Mouse (Mus musculus): ENCODE data around the gene Ephb3. TPM values are rescaled to one million over a fixed set of nuclear protein-coding genes. Genes with fewer than 3 reads are reported as not detected.

Gene Ephb3
- total RNA-seq, 2 experiments from 2014 or later: 6.5 to 9.2 TPM

DNA sequence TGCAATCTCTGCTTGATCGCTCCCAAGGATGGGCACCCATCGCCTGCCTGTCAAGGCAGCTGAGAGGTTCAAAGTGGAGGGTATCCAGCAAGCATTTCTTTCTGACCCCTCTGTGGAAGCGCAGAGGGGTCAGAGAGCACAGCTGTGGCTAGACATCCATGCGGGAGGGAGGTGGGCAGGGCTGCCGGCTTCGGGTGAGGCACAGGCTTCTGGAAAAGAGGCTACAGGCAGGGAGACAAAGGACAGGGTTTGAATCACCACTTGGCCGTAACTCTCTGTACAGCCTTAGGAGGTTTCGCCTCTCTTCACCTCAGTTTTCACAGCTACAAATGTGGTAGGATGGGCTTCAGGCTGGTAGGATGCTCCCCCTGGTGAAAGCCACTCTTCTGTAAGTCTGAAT, 38.4 kb downstream of the Ephb3 start:
- no peak for DNase-seq
- intact Hi-C loops (cut with DNase I): loop anchor here (5.0 kb wide), 1 partner anchor 36 kb away; no protein-coding TSS in a partner anchor

DNA sequence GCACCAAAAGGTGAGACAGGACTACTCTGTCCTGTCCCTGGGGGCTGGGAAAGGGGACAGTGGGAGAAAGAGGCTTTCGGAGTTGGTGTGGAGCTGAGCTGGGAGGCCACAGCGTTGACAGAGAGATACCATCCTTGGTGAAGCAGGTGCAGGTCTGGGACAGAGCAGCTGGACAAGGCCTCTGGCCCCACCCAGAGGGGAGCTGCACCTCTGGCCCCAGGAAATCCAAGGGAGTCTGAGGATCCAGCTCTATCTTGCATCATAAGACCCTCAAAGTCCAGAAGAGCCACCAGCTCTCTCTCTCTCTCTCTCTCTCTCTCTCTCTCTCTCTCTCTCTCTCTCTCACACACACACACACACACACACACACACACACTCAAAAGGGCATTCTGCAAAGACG, 40.2 kb downstream of the Ephb3 start:
- DNase-seq: no peak
- intact Hi-C loops (cut with DNase I): loop anchor here (5.0 kb wide), 1 partner anchor 38 kb away; no protein-coding TSS in a partner anchor

DNA sequence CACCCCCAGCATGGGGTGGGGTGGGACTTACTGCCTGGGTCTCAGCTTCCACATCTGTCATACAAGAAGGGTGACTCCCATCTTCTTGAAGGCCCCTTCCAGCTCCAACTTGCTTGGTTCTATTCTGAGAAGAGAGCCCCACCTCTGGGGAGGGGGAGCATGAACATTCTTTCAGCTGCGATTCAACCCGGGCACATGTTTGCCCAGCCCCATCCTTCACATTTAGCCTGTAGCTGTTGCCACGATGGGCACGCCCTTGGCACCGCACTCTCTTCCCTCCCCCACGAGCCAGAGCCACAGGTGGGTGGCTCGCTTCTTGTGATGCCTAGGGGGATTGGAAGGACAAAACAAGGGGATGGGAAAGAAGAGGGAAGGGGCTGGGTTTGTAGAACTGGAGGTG, 40.8 kb downstream of the Ephb3 start:
- no peak for DNase-seq
- intact Hi-C loops (cut with DNase I): no loop called here

DNA sequence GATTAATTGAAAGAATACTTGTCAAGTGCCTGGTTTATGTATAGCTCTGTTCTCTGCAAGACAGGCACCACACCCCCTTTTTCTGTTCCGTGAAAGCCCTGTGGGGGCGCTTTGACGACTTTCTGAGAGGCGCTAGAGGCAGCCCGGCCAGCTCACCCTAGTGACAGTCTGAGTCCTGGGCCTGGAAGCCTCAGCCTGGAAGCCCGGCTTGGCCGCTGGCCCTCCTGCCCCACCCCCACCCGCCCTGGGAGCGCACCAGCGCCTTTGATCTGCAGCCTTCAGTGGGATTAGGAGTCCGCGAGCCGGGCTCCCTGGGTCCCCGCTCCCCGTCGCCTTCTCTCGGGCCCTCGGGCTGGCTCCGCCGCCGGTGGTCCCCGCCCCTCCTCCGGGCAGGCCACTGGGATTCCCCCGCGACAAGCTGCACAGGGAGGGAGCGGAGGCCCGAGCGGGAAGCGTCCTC, 41.4 kb downstream of the Ephb3 start:
- DNase-seq: peak; percentile 85 to 88
- intact Hi-C loops (cut with DNase I): no loop called here

DNA sequence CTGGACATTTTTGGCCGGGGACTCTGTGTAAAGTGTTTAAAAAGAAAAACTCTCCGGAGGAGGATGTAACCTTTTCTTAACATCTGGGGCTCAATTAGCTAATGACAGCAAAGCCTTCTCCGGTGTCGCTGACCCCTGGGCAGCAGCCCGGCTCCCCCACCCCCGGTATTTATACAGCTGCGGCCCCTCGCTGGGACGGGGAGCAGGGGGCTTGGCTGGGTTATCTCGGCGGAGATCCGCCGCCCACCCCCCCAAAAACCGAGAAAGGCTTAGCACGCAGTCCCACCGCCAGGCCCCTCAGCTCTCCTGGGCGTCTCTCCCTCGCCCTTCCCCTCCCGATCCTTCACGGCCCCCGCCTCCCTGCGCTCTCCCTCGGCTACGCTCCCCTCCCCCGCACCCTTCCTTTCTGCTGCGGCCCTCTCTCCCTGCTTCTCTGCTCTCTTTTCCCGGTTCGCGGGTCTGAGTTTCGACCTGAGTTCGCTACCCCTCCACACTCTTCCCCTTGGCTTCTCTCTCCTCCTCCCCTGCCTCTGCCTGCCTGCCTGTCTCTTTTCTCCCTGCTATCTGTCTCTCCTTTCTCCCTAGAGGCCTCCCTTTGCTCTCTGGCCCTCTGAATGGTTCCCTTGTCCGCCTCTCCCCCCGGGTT, 42.0 kb downstream of the Ephb3 start:
- DNase-seq: peak; percentile 38 to 56
- intact Hi-C loops (cut with DNase I): no loop called here

DNA sequence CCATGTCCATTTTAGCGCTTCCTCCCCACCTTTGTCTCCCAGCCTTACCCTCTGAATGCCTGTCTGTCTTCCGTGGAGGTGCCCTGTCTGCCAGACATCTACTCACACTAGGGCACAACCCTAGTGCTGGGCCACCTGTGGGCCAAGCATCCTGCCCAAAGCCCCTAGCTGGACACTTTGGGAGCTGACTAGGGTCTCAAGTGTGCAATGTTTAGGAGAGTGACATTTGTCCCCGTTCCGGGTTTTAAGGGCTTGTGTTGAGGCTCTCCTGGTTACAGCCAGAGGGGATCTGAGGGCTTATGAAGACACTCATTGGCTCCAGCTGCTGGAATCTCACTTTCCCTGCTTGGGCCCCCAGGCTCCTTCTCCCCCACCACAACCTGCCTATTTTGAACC, 42.5 kb downstream of the Ephb3 start:
- intact Hi-C loops (cut with DNase I): no loop called here
- DNase-seq: no peak

DNA sequence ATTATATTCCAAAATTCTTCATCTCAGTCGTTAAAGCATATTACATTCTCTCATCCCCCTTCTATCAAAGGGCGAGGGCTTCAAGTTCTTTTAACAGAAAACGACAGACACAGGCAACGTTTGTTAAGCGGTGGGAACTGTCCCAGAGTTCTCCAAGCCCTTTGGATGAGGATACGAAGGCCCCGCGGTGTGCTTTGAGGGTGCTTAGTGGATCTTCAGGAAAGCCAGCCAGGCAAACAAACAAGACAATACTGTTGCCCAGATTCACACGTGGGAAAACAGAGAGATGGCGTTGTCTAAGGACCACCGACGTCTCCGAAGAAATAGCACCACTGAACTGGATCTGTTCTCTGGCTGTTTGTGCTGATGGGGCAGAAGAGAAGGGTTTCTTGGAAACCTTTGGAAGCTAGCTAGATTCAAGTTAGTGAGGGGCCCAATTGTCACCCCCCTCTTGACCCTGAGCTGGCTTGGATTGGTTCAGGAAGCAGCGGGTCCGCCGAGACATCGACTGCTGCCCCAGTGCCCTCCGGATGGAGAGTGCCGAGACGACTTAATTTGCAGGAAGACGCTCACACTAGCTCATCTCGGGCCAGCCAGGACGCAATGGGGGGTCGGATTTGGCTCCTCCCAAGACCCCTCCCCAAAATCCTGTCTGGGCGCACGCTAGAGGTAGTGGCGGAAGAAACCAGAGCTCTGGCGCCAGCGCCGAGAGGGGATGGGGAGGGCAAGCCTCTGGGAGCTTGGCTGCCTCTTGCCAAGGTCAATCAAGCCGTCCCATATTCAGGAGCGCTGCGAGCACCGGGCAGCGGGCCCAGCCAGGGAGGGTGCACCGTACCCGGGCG, 43.5 kb downstream of the Ephb3 start:
- intact Hi-C loops (cut with DNase I): no loop called here
- peak; percentile 74 to 76 for DNase-seq

DNA sequence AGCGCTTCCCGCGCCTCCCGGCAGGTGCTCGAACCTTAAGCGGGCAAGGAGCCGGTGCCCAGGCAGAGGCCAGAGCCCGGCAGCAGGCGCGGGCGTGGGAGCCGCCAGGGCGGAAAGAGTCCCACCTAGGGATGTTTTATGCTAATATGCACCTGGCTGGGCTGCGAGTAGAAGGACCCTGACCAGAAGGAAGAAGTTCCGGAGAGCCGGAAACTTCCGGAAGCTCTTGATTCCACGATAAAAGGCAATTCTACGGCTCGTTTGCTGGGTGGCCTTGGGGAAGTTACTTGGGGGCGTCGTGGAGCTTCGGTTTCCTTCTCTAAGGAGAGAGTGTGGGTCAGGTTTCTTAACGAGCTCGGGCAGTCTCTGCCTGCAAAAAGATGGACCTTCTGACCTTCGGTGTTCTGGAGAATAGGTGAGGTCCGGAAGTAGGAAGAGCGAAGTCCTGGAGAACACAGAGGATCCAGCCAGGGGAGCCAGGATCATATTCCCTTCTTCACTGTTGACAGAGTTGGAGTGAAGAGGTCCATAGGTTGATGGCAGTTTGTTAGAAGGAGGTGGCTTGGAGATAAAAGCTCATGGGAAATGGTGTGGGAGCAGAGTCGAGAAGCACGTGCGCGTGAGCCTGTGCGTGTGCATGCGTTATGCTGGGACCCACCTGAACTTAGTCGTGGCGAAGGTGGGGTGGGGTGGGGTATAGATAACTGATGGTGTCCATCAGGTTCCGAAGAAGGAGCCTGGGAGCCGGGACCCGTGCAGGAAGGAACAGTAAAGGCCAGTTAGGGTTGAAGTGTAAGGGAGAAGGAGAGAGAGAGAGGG, 44.4 kb downstream of the Ephb3 start:
- intact Hi-C loops (cut with DNase I): no loop called here

DNA sequence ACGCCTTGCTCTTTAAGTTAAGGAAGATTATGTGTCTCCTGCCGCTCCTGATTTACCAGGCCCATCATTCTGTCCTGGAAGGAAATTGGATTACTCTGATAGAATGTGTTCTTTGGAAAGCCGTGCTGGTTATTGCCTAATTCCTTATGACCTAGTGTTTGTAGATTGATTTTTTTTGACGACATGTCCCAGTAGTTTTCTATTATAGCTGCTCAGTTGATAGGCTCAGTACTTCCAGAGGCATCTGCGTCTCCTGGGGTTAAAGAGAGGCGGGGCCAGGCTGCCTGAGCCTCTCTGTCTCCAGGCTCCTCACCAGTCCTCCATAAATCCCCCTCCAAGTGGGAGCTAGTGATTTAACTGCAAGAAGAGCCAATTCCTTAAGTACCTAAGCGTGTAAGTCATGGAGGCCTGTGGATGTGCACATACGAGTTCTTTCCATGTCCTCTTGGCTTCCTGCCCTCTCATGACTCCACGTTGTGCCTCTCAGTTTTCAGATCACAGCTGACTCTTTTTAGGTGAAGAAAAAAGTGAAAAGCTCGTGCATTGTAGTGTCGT, 47.9 kb downstream of the Ephb3 start:
- intact Hi-C loops (cut with DNase I): no loop called here
- peak in 1 of 2 experiments; percentile 18 for DNase-seq

More for the DNA sequence above, 44.4 kb downstream of the Ephb3 start:
- no peak for DNase-seq

DNA sequence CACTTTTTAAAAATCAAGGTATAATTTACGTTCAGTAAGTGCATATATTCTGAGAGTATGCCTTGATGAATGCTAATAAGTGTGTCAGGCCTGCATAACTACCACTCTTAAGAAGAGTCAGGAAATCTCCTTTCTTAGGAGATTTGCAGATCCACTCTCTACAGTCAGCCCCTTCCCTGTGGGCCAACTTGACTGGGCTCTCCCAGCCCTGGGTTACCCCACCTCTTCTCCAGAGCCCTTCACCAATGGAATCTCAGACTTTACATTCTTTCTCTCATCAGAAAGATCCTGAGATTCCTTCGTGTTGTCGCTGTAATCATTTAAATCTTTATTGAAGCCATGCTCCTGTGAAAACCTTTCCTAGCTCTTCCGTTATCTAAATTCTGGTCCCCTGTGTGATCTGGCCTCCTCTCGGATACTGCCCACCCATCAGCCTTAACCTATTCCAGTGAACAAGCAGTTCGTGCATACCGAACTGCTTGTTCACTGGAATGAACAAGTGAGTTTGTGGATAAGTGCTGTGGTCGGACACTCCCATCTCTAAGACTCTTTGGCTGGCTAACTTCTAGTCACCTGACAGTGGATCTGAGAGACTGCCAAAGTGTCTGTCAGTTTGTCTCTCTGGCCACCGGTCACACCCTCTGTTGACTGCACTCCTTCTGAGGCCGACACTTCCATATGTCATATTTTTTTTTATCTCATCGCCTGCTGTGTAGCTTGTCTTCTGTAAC, 51.2 kb downstream of the Ephb3 start:
- intact Hi-C loops (cut with DNase I): no loop called here
- DNase-seq: peak in 1 of 2 experiments; percentile 35

DNA sequence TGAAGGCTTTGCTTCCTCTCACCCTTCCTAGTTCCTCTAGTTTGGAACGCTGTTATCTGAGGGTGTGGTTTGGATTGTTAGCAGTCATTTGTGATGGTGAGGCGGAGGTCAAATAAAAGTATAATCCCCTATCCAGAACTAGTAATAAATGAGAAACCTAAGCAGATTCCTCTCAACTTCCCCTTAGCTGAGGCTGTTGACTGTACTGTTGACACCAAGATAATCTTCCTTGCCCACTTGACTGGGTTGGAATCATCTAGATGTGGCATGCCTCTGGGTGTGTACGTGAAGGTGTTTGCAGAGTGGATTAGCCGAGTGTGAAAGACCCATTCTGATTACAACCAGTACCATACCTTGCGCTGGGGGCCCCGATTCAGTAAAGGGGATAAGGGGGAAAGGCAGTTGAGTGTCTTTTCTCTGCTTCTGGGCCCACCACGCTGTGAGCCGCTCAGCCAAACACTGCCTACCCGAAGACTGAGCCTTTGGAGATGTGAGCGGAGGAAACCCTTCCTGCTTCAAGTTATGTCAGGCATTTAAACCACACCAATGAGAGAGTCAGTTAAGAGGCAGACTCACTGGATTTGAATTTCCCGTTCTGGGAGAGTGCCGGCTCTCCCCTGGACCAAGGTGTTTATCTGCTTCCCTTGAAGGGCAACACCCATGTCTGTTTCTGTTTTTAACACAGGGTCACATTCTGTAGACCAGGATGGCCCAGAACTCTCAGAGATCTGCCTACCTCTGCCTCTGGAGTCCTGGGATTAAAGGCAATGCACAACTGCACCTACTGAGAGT, 52.2 kb downstream of the Ephb3 start:
- intact Hi-C loops (cut with DNase I): no loop called here
- DNase-seq: no peak

DNA sequence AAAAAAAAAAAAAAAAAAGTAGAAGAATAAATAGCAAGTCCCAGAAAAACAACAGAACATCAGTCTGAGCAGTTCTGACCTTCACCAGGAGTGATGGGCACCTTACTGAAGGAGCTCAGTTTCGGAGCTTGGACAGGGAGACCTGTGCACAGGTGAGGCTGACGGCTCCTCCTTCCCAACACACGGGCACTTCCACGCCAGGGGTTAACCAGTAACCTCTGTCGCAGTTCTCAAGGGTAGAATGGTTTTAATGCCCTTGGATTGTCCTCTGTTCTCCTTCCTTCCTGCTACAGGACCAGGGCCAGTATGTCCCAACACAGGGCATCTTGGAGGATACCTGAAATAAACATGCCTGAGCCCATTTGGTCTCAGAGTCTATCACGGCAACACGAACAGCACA, 60.9 kb downstream of the Ephb3 start:
- no peak for DNase-seq
- intact Hi-C loops (cut with DNase I): no loop called here

DNA sequence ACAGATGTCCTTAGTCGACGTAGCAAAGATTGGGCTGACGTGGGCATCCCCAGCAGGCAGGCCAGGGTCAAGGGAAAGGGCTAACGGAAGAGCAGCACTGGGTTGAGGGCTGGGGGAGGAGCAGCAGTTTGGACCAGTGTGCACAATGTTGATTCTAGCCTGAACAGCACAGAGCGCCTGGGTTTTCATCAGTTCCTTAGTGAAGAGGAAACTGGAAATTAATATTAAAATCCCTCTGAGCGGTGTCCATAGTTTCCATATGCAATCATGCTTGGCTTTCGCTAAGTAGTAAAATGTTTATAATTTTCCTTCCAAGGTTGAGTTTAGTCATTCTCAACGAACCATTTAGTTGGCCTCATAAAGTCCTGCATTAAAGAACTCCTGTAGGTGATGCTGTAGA, 65.2 kb downstream of the Ephb3 start:
- intact Hi-C loops (cut with DNase I): no loop called here
- no peak for DNase-seq

DNA sequence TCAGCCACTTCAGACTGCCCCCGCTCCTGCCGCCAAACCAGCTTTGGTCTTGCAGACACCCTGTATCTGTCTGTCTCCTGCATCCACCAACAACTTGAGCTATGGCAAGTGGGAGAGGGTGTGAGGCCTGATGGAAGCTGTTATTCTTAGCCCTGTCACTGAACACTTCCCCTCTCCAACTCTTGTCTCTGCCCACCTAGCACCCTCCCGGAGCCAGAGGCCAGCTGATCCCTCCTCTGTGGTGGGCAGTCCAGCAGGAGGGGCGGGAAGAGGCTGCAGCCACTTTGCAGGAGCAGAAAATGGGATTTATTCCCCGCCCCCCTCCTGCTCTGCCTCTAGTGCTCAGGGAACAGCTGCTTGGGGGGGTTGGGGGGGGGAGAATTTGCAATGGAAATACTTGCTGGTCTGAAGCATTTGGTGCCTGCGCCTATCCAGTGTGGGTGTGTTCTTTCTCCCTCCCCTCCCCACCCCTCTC, 67.3 kb downstream of the Ephb3 start:
- intact Hi-C loops (cut with DNase I): no loop called here
- DNase-seq: no peak

DNA sequence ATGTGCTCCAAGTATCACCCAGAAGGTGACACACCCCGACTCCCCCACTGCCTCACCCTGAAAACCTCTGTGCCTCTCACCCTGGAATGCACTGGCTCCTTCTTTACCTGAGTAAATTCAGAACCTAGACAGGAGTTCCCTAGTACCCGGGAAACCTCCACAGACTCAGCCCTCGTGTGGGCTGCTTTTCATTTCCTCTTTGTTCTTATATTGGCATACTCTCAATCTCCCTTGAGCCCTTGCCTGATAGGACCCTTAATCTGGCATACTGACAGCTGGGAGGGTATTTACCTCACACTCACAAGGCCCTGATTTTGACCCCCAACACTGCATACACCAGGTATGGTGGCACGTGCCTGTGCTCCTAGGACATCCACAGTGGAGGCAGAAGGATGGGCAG, 68.2 kb downstream of the Ephb3 start:
- intact Hi-C loops (cut with DNase I): no loop called here
- DNase-seq: no peak

Data from heart, postnatal 14 days (tissue).